Mouse (Mus musculus): ENCODE measurements at regions not wholly inside any gene's neighbourhood (a gene's known extent, or its start where the extent isn't known, plus 50 kb on each side); places are given as distances from the start of the nearest gene placed in this dataset.
A peak's percentile ranks its signal among the peaks of the same experiment; 100 is the strongest.
"Not testable (repeated sequence)": the region's sequence is repeated elsewhere in the genome, so short reads cannot be mapped to it uniquely, and the experiment has no call there.

- DNase-seq (ENCODE audit: low spot score in 2 of 2): no peak
These were observed 280.0 kb upstream of the Jarid2 start for GRCm38 (mm10) chr13:44449216-44449830.

GRCm38 (mm10) chr13:44451224-44451623, 278.1 kb upstream of the Jarid2 start:
- no peak for DNase-seq (ENCODE audit: low spot score in 2 of 2)

GRCm38 (mm10) chr13:44453131-44453530, 276.1 kb upstream of the Jarid2 start:
- DNase-seq (ENCODE audit: low spot score in 2 of 2): no peak

GRCm38 (mm10) chr13:44454136-44454535, 275.1 kb upstream of the Jarid2 start:
- DNase-seq (ENCODE audit: low spot score in 2 of 2): no peak

- DNase-seq (ENCODE audit: low spot score in 2 of 2): no peak
These were observed 274.1 kb upstream of the Jarid2 start for GRCm38 (mm10) chr13:44455193-44455592.

- no peak for DNase-seq (ENCODE audit: low spot score in 2 of 2)
These were observed 270.5 kb upstream of the Jarid2 start for GRCm38 (mm10) chr13:44458744-44459143.

- DNase-seq (ENCODE audit: low spot score in 2 of 2): no peak
These were observed 270.1 kb upstream of the Jarid2 start for GRCm38 (mm10) chr13:44459148-44459547.

GRCm38 (mm10) chr13:44463675-44464074, 265.6 kb upstream of the Jarid2 start:
- no peak for DNase-seq (ENCODE audit: low spot score in 2 of 2)

- DNase-seq (ENCODE audit: low spot score in 2 of 2): no peak
These were observed 263.7 kb upstream of the Jarid2 start for GRCm38 (mm10) chr13:44465567-44465966.

GRCm38 (mm10) chr13:44468963-44469674, 260.2 kb upstream of the Jarid2 start:
- DNase-seq (ENCODE audit: low spot score in 2 of 2): no peak

GRCm38 (mm10) chr13:44469675-44470074, 259.6 kb upstream of the Jarid2 start:
- DNase-seq (ENCODE audit: low spot score in 2 of 2): no peak

GRCm38 (mm10) chr13:44473200-44473599, 256.1 kb upstream of the Jarid2 start:
- no peak for DNase-seq (ENCODE audit: low spot score in 2 of 2)

- DNase-seq (ENCODE audit: low spot score in 2 of 2): no peak
These were observed 252.4 kb upstream of the Jarid2 start for GRCm38 (mm10) chr13:44476901-44477300.

GRCm38 (mm10) chr13:44480128-44480527, 249.1 kb upstream of the Jarid2 start:
- DNase-seq (ENCODE audit: low spot score in 2 of 2): no peak

- DNase-seq (ENCODE audit: low spot score in 2 of 2): peak in 1 of 2 experiments; percentile 26
These were observed 246.6 kb upstream of the Jarid2 start for GRCm38 (mm10) chr13:44482661-44483060.

- no peak for DNase-seq (ENCODE audit: low spot score in 2 of 2)
These were observed 244.5 kb upstream of the Jarid2 start for GRCm38 (mm10) chr13:44484582-44485329.

GRCm38 (mm10) chr13:44490935-44491465, 238.3 kb upstream of the Jarid2 start:
- no peak for DNase-seq (ENCODE audit: low spot score in 2 of 2)

- no peak for DNase-seq (ENCODE audit: low spot score in 2 of 2)
These were observed 235.4 kb upstream of the Jarid2 start for GRCm38 (mm10) chr13:44493884-44494283.

- no peak for DNase-seq (ENCODE audit: low spot score in 2 of 2)
These were observed 233.8 kb upstream of the Jarid2 start for GRCm38 (mm10) chr13:44495450-44495849.

GRCm38 (mm10) chr13:44496596-44496995, 232.7 kb upstream of the Jarid2 start:
- DNase-seq (ENCODE audit: low spot score in 2 of 2): no peak

- not testable (repeated sequence) for DNase-seq (ENCODE audit: low spot score in 2 of 2)
These were observed 228.4 kb upstream of the Jarid2 start for GRCm38 (mm10) chr13:44500896-44501295.

- peak in 1 of 2 experiments; percentile 36 for DNase-seq (ENCODE audit: low spot score in 2 of 2)
These were observed 227.4 kb upstream of the Jarid2 start for GRCm38 (mm10) chr13:44501777-44502321.
